Mouse (Mus musculus): Measurements from ENCODE around the gene Actc1.

DNA sequence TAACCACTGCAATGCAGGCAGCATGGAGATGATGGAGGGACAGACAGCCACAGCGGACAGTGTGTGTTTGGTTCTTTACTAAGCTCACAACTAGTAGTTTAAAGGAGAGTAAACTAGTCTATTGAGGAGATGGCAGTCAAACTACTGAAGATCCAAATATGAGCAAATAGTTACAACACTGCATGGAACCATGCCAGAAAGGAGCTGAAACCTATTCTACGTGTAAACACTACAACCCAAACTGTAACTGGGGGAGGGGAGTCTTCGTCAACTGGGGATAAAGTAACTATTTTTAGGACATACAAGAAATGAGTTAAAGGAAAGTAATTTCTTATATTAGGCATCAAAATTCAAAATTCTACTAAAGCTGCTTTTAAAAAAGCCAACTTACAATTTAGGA lies 49.1 kb upstream of the Actc1 start:
- TF ChIP-seq CTCF (IDR thresholded peaks at IDR 0.05; ENCODE audit: low read depth) (no peak), EP300 (IDR thresholded peaks at IDR 0.05; ENCODE audit: low read depth) (no peak)

Measured in liver, embryonic 14.5 days (tissue).